Mouse (Mus musculus) forebrain, postnatal 0 days (tissue): ENCODE data around the gene Ttc7. TPM values are rescaled to one million over a fixed set of nuclear protein-coding genes. Genes with fewer than 3 reads are reported as not detected.
A peak's percentile ranks its signal among the peaks of the same experiment; 100 is the strongest.

ENCODE experiments used
- ATAC-seq: fragments of 200-750 bp; cut with Nextera tagmentation; 2 replicates; pipeline ENCODE4 v1.8.0; 2017; ENCODE audit warnings: mild to moderate bottlenecking, moderate library complexity
- DNase-seq: peaks from one replicate; pipeline ENCODE4 v3.0.0-alpha.2; 2015
- H3K27ac ChIP-seq: fragments of 300-500 bp; sonication (generic); 2 replicates; pipeline ENCODE4 v1.5.1; 2014; ENCODE audit warnings: low read depth, mild to moderate bottlenecking, antibody characterized with exemption, low read length, moderate library complexity, mixed read lengths
- H3K27me3 ChIP-seq: fragments of 300-500 bp; sonication (generic); 2 replicates; pipeline ENCODE4 v1.6.1; 2014; ENCODE audit warnings: mild to moderate bottlenecking, low read length, mixed read lengths; ENCODE audit not compliant: insufficient read depth
- H3K36me3 ChIP-seq: fragments of 300-500 bp; sonication (generic); 2 replicates; pipeline ENCODE4 v1.6.1; 2014; ENCODE audit warnings: mild to moderate bottlenecking, moderate library complexity; ENCODE audit not compliant: insufficient read depth
- H3K4me1 ChIP-seq: fragments of 300-500 bp; sonication (generic); 2 replicates; pipeline ENCODE4 v1.6.1; 2014; ENCODE audit warnings: antibody characterized with exemption; ENCODE audit not compliant: insufficient read depth
- H3K4me2 ChIP-seq: fragments of 300-500 bp; sonication (generic); 2 replicates; pipeline ENCODE4 v1.6.1; 2014; ENCODE audit warnings: low read depth, mild to moderate bottlenecking, moderate library complexity
- H3K4me3 ChIP-seq: fragments of 300-500 bp; sonication (generic); 2 replicates; pipeline ENCODE4 v1.5.1; 2014; ENCODE audit warnings: low read depth, low read length, mixed read lengths
- H3K9ac ChIP-seq: fragments of 300-500 bp; sonication (generic); 2 replicates; pipeline ENCODE4 v1.6.1; 2014; ENCODE audit warnings: mild to moderate bottlenecking
- H3K9me3 ChIP-seq: fragments of 300-500 bp; sonication (generic); 2 replicates; pipeline ENCODE4 v1.6.1; 2016; ENCODE audit warnings: low read length
- CTCF ChIP-seq: sonication (generic); IDR thresholded peaks from 2 replicates; pipeline ENCODE4 v1.5.1; 2016; ENCODE audit warnings: antibody characterized with exemption, control low read depth, low read depth
- WGBS: fragments of 180-500 bp; shearing (Covaris S2); extraction: QIAGEN DNeasy Blood & Tissue Kit; methylation state at CpG from one replicate; pipeline ENCODE4 v1.1.7; 2014; 5-methylcytosine and 5-hydroxymethylcytosine counted together
- polyA plus RNA-seq: library from polyadenylated mRNA; unstranded; fragments of >200 nt; fragmentation: Nextera tagmentation; extraction: Ambion mirVana; gene quantifications from 2 replicates; pipeline ENCODE4 v1.2.1, GENCODE M21; 2015
- total RNA-seq: library from RNA; depleted of rRNA; stranded (reverse); fragments of >200 nt; gene quantifications from 2 replicates; pipeline ENCODE4 v1.2.3, GENCODE M21; 2014

The Ttc7 gene
- total and polyA plus RNA-seq, 2 experiments from 2014 or later, result 6.1 to 7.5 TPM

DNA sequence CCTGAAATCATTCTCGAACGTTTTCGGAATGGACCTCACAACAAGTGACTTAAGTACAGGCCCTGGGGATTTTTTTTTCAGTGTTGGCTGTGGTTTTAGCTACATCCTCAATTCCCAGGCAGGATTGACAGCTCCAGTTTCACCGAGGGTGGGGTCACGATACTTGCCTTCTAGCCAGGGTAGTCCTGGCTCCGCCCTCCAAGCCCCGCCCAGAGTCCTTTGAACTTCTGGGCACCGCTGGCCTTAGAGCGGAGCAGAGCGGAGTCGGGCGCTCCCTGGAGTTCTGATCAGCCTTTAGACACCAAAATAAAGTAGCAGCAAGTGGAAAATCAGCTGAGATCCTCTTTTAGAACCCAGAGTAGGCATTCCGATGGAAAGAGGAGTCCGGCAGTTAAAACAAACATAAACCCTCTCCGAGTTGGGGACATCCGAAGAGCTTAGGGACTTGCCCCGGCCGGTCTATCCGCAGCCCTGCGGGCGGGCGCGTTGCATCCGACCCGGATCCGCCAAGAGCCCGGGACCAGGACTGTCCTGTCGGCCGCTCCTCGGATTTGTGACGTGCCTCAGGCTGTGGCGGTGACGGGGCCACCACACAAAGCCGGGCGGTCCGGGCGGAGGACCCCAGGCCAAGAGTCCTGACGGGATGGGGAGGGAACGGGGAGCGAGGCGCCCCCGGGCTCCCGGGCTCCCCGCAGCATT, 530 bp upstream of the Ttc7 start:
- Histone ChIP-seq H3K27ac (peak overlapping the region; percentile 59; the same call in 1 of the 2 replicates), H3K4me3 (peak overlapping the region; percentile 67), H3K4me1 (0 out of 2 replicates have a peak, but pooled peaks cover 6% of the 10 kb centered on the region), H3K9me3 (no peaks in the 10 kb centered on the region), H3K27me3 (peaks cover 10% of the 10 kb centered on the region; the same call in 1 of the 2 replicates), H3K36me3 (no peaks in the 10 kb centered on the region), H3K9ac (peak overlapping the region; percentile 72), H3K4me2 (peak overlapping the region; percentile 93)
- under 1% methylated on average over 44 of the region's 44 CpGs for WGBS
- no peak for TF ChIP-seq CTCF
- DNase-seq (peak; percentile 62), ATAC-seq (peak; percentile 69)

- Histone ChIP-seq H3K36me3 (no peaks in the 10 kb centered on the region), H3K9ac (peak overlapping the region; percentile 72), H3K27me3 (peaks cover 10% of the 10 kb centered on the region; the same call in 1 of the 2 replicates), H3K4me1 (0 out of 2 replicates have a peak, but pooled peaks cover 6% of the 10 kb centered on the region), H3K4me2 (peak overlapping the region; percentile 93), H3K27ac (peak overlapping the region; percentile 40; the same call in 1 of the 2 replicates), H3K9me3 (no peaks in the 10 kb centered on the region), H3K4me3 (peak overlapping the region; percentile 67)
- no peak; the same call in 1 of the 2 replicates for TF ChIP-seq CTCF
- WGBS, result 1% methylated on average over 56 of the region's 56 CpGs
- ATAC-seq (no peak; the same call in 1 of the 2 replicates), DNase-seq (no peak)
These were observed 519 bp downstream of the Ttc7 start for GRCm38 (mm10) chr17:87283055-87283754.

- 8% methylated on average over 21 of the region's 21 CpGs for WGBS
- Histone ChIP-seq H3K4me2 (peak overlapping the region; percentile 93), H3K9me3 (no peaks in the 10 kb centered on the region), H3K27ac (no peak overlapping the region), H3K9ac (no peak overlapping the region), H3K4me3 (peak overlapping the region; percentile 67), H3K27me3 (peaks cover 10% of the 10 kb centered on the region; the same call in 1 of the 2 replicates), H3K4me1 (0 out of 2 replicates have a peak, but pooled peaks cover 6% of the 10 kb centered on the region), H3K36me3 (no peaks in the 10 kb centered on the region)
- DNase-seq, result no peak
- TF ChIP-seq CTCF, result no peak
- ATAC-seq, result no peak
These were observed 1.2 kb downstream of the Ttc7 start for GRCm38 (mm10) chr17:87283755-87284481.

GRCm38 (mm10) chr17:87284482-87285040, 1.9 kb downstream of the Ttc7 start:
- ATAC-seq (no peak), DNase-seq (no peak)
- H3K4me1 ChIP-seq, result 0 out of 2 replicates have a peak, but pooled peaks cover 6% of the 10 kb centered on the region
- H3K27ac ChIP-seq, result no peak overlapping the region
- no peak overlapping the region for H3K9ac ChIP-seq
- no peaks in the 10 kb centered on the region for H3K9me3 ChIP-seq
- no peaks in the 10 kb centered on the region for H3K36me3 ChIP-seq
- peaks cover 10% of the 10 kb centered on the region; the same call in 1 of the 2 replicates for H3K27me3 ChIP-seq
- 66% methylated on average over 7 of the region's 7 CpGs for WGBS
- 0 out of 2 replicates have a peak overlapping the region, but pooled peaks have one; percentile 93 for H3K4me2 ChIP-seq
- TF ChIP-seq CTCF, result no peak
- no peak overlapping the region for H3K4me3 ChIP-seq

GRCm38 (mm10) chr17:87285731-87286465, 3.2 kb downstream of the Ttc7 start:
- Histone ChIP-seq H3K9me3 (no peaks in the 10 kb centered on the region), H3K27ac (no peak overlapping the region), H3K9ac (no peak overlapping the region), H3K4me2 (no peak overlapping the region), H3K4me3 (no peak overlapping the region), H3K36me3 (no peaks in the 10 kb centered on the region), H3K4me1 (0 out of 2 replicates have a peak, but pooled peaks cover 6% of the 10 kb centered on the region), H3K27me3 (peaks cover 10% of the 10 kb centered on the region; the same call in 1 of the 2 replicates)
- no peak for ATAC-seq
- WGBS, result 77% methylated on average over 23 of the region's 23 CpGs
- DNase-seq, result no peak
- TF ChIP-seq CTCF, result no peak
